Mouse (Mus musculus): ENCODE results near the gene Spock1. TPM values are rescaled to one million over a fixed set of nuclear protein-coding genes. Genes with fewer than 3 reads are reported as not detected.

Spock1 gene
- total RNA-seq, 1 experiment from 2014 or later: not detected

GRCm38 (mm10) chr13:57760618-57761017 lies 147.5 kb downstream of the Spock1 start:
- no peak for ATAC-seq (ENCODE audit: extremely low read depth, insufficient number of reproducible peaks, low FRiP score, poor library complexity, severe bottlenecking)

- ATAC-seq (ENCODE audit: extremely low read depth, insufficient number of reproducible peaks, low FRiP score, poor library complexity, severe bottlenecking): no peak
Observed at GRCm38 (mm10) chr13:57756316-57756715, 151.8 kb downstream of the Spock1 start.

DNA sequence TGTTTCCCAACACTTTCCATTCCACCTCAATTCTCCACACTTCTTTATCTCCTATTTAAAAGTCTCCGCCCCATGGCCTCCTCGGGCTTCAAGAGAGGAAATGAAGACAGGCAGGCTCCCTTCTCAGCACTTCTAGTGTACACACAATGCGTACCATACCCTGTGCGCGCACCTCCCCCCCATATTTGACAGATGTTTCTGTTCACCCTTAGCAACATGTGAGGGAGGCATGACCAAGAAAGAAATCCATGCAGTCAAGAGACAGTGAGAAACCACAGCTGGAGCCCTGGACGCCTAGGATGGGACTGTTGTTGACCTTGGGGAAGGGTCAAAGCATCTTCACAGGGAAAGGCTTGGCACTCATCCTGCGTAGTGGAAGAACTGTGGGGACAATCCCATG lies 157.3 kb downstream of the Spock1 start:
- no peak for ATAC-seq (ENCODE audit: extremely low read depth, insufficient number of reproducible peaks, low FRiP score, poor library complexity, severe bottlenecking)

DNA sequence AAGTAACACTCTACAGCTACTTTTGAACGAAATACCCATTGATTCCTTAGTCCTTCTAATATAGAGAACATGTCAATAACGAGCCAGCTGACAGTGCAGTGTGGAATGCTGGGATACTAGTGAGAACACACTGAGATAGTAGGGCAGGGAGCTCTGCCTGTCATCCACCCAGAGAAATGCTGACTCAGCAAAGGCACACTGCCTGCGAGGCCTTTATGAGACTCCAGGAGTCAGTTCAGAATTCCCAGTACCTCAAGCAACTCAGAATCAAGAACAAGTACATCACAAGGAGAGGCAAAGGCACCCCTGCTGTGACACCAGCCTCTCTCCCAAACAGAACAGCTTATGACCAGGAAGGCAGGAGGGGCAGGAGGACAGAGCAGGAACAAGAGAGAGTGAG lies 163.5 kb downstream of the Spock1 start:
- ATAC-seq (ENCODE audit: extremely low read depth, insufficient number of reproducible peaks, low FRiP score, poor library complexity, severe bottlenecking): no peak

GRCm38 (mm10) chr13:57741186-57741585 lies 166.9 kb downstream of the Spock1 start:
- ATAC-seq (ENCODE audit: extremely low read depth, insufficient number of reproducible peaks, low FRiP score, poor library complexity, severe bottlenecking): no peak

GRCm38 (mm10) chr13:57740473-57740872 lies 167.7 kb downstream of the Spock1 start:
- ATAC-seq (ENCODE audit: extremely low read depth, insufficient number of reproducible peaks, low FRiP score, poor library complexity, severe bottlenecking): no peak

GRCm38 (mm10) chr13:57736060-57736459 lies 172.1 kb downstream of the Spock1 start:
- no peak for ATAC-seq (ENCODE audit: extremely low read depth, insufficient number of reproducible peaks, low FRiP score, poor library complexity, severe bottlenecking)

DNA sequence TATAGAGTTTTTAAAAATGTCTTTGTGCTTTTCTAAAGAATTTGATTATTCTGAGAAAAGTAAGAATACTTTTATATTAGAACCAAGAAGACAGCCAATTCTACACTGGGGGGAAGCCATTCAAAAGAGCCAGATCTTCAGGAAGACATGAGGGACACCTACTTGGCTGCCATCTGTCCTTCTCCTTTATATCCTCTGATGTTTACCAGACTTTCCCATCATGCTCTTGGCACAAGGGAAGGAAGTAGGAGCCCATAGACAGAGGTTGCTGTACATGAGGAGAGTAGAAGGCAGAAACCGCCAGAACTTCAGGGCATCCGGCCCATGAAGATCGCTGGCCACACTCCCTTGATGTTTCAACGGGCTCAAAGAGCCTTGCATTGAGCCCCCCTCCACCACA lies 173.6 kb downstream of the Spock1 start:
- no peak for ATAC-seq (ENCODE audit: extremely low read depth, insufficient number of reproducible peaks, low FRiP score, poor library complexity, severe bottlenecking)

DNA sequence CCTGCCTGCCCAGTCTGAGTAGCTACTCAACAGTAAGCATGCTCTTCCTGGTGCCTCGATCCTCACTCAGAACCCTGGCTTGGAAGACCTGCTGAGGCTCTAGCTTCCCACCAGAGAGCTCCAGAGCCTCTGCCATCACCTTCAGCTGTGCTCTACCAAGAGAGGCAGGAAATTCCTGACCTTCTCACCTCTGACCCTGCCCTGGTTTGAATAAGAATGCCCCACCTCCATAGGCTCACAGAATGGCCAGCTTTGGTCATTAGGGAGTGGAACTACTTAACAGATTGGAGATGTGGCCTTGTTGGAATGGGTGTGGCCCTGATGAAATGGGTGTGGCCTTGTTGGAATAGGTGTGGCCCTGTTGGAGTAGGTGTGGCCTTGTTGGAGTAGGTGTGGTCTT lies 174.6 kb downstream of the Spock1 start:
- no peak for ATAC-seq (ENCODE audit: extremely low read depth, insufficient number of reproducible peaks, low FRiP score, poor library complexity, severe bottlenecking)

DNA sequence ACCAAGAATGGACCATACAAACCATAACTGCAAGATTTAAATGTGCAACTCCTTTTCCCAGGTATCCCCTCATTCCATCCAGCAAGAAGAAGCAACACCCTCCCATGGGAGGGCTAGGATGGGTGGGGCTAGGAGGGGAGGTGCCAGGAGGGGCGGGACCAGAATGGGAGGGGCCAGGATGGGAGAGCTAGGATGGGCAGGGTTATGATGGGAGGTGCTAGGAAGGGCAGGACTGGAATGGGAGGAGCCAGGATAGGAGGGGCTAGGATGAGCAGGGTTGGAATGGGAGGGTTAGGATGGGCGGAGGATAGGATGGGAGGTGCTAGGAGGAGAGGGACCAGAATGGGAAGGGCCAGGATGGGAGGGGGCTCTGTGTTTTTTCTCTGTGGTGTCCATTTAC lies 175.9 kb downstream of the Spock1 start:
- no peak for ATAC-seq (ENCODE audit: extremely low read depth, insufficient number of reproducible peaks, low FRiP score, poor library complexity, severe bottlenecking)

DNA sequence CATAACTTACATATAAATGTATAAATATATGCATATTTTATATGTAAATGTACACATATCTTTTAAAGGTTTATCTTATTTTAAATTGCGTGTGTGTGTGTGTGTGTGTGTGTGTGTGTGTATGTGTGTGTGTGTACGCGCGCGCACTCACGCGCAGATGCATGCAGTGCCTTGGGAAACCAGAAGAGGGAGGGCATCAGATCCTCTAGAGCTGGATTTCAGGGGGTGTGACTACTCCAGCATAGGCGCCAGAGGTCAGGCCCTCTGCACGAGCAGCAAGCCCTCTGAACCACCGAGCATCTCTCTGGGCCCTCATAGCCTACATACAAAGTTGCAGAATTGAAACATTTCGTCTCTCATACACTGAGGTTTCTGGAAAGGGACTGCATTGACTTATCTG lies 180.4 kb downstream of the Spock1 start:
- ATAC-seq (ENCODE audit: extremely low read depth, insufficient number of reproducible peaks, low FRiP score, poor library complexity, severe bottlenecking): no peak

DNA sequence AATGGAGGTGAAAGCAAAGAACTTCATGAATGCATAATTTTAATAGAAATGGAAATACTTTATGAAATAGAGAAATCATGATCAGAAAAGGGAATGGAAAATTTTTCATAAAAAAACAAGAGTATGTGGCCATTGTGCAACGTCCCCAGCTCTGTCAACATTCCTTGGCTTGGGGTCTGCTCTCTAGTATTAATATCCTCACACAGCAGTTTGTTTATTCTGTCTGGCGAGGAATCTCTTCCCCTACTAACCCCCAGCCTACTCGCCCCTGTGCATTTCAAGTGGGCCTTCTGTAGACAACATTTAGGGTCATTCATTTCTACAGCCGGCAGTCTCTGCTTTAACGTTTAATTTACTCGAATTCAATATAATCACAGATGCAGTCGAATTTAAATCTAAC lies 181.5 kb downstream of the Spock1 start:
- ATAC-seq (ENCODE audit: extremely low read depth, insufficient number of reproducible peaks, low FRiP score, poor library complexity, severe bottlenecking): no peak

DNA sequence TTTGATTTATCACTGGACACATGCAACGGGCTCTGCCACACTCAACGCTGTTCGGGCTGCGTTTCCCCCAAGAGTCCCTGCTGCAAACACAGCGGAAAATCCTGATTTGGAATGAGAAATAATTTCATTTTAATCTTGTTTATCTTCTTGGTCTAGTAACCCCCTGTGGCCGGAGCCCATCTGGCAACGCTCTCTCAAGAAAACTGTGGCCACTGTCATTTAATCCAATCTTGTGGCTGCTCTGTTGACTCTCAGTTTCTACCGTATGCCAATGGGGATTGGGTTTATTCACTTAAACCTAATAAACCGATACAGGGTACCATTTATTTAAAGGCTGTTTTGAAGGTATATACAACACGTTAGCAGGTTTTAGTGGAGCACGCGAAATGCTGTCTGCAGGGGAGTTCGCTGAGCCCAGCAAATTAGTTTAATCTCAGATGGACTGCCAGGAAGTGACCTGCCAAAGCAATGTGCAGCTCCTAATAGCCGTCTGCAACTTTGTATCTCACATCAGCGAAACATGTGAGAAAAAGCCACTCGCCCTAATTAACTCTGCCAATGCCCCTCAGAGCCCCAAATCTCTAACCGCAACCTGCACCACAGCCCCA lies 185.7 kb downstream of the Spock1 start:
- ATAC-seq (ENCODE audit: extremely low read depth, insufficient number of reproducible peaks, low FRiP score, poor library complexity, severe bottlenecking): no peak

- no peak for ATAC-seq (ENCODE audit: extremely low read depth, insufficient number of reproducible peaks, low FRiP score, poor library complexity, severe bottlenecking)
Observed at GRCm38 (mm10) chr13:57721524-57722279, 186.4 kb downstream of the Spock1 start.

- no peak for ATAC-seq (ENCODE audit: extremely low read depth, insufficient number of reproducible peaks, low FRiP score, poor library complexity, severe bottlenecking)
Observed at GRCm38 (mm10) chr13:57718087-57718486, 190.0 kb downstream of the Spock1 start.

GRCm38 (mm10) chr13:57712910-57713309 lies 195.2 kb downstream of the Spock1 start:
- ATAC-seq (ENCODE audit: extremely low read depth, insufficient number of reproducible peaks, low FRiP score, poor library complexity, severe bottlenecking): no peak

- no peak for ATAC-seq (ENCODE audit: extremely low read depth, insufficient number of reproducible peaks, low FRiP score, poor library complexity, severe bottlenecking)
Observed at GRCm38 (mm10) chr13:57708425-57708824, 199.7 kb downstream of the Spock1 start.

DNA sequence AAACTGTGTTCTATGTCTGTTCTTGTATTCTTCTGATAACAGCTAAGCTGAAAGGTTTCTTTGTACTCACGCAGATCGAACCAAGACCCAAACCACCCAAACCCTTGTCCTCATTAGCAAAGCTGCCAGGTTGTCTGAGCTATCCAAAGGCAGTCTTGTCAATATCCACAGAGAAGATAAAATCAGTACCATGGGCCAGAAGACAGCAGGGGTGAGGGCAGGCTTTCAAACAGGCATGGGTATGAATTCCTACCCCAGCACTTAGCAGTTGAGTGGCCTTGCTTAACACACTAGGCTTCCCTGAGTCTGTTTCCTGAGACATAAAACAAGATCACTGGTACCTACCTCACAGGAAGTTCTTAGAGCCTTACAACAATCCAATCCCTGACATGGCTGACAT lies 205.2 kb downstream of the Spock1 start:
- no peak for ATAC-seq (ENCODE audit: extremely low read depth, insufficient number of reproducible peaks, low FRiP score, poor library complexity, severe bottlenecking)

- no peak for ATAC-seq (ENCODE audit: extremely low read depth, insufficient number of reproducible peaks, low FRiP score, poor library complexity, severe bottlenecking)
Observed at GRCm38 (mm10) chr13:57696685-57697084, 211.4 kb downstream of the Spock1 start.

DNA sequence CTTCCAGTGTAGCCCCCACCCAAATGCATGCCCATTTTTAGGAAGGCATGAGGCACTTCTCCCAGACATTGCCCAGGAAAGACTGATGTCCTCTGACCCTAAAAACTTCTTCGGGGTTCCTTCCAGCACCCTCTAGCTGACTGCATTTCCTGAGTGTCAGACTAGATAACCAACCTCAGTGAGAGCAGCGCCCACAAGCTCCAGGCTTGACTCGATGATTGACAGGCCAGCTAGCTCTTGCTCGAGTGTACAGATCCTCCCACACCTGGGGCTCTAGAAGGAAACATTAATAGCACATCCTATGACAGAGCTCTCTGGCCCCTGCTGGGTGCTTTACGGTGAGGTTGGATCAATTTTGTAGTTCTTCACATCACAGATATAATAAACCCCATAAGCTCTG lies 219.2 kb downstream of the Spock1 start:
- ATAC-seq (ENCODE audit: extremely low read depth, insufficient number of reproducible peaks, low FRiP score, poor library complexity, severe bottlenecking): no peak

DNA sequence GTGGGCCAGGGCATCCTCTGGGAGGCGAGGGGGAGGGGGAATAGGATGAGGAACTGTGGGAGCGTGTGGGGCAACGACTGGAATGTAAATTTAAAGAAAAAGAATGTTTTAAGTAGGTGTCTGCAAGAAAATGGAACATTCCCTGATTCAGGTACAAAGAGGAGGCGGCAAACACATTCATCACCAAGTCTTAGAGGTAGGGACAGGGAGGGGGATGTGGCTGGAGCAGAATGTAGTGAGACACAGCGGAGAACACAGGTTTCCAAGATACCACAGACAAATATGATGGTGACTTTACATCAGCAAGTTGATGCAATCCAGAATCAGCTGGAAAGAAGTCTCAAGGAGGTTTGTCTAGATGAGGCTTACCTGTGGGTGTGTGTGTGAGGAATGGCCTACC lies 221.7 kb downstream of the Spock1 start:
- ATAC-seq (ENCODE audit: extremely low read depth, insufficient number of reproducible peaks, low FRiP score, poor library complexity, severe bottlenecking): no peak

All from neutrophil, adult 5-6 weeks (primary cell).